Mouse (Mus musculus): ENCODE data around the gene Yipf3. TPM values are rescaled to one million over a fixed set of nuclear protein-coding genes. Genes with fewer than 3 reads are reported as not detected.

Gene Yipf3
- polyA plus RNA-seq, 1 experiment from 2014 or later, result 58.9 TPM

DNA sequence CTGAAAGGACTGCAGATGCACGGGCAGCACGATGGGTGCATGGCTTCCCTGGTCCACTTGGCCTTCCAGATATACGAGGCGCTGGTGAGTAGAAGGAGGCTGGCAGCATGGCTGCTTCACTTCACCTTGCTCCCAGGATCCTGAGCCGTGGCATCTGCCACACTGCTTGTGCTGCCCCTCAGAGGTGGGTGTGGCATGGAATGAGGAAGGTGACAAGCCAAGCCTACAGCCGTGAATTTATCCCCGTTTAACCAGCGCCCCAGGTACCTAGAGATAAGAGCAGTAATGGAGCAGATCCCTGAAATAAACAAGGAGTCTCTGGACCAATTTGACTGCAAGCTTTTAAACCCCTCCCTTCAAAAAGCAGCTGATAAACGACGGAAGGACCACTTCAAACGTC is 6.4 kb upstream of the Yipf3 start:
- no peak for ATAC-seq (ENCODE audit: low FRiP score)
- Histone ChIP-seq H3K27me3 (no peaks in the 10 kb centered on the region), H3K4me3 (replicated peaks) (no peak overlapping the region), H3K9me3 (no peaks in the 10 kb centered on the region), H3K4me2 (no peak overlapping the region), H3K9ac (no peak overlapping the region), H3K27ac (no peak overlapping the region), H3K4me1 (peaks cover 4% of the 10 kb centered on the region; the same call in 1 of the 2 replicates), H3K36me3 (replicated peaks) (peaks cover 96% of the 10 kb centered on the region)
- 85% methylated on average over 11 of the region's 11 CpGs for WGBS

GRCm38 (mm10) chr17:46242274-46242673 is 5.6 kb upstream of the Yipf3 start:
- no peaks in the 10 kb centered on the region for H3K9me3 ChIP-seq
- H3K36me3 ChIP-seq (replicated peaks), result peaks cover 88% of the 10 kb centered on the region
- H3K27me3 ChIP-seq, result no peaks in the 10 kb centered on the region
- peaks cover 11% of the 10 kb centered on the region for H3K4me1 ChIP-seq
- 88% methylated on average over 13 of the region's 13 CpGs for WGBS
- H3K4me3 ChIP-seq (replicated peaks), result no peak overlapping the region
- no peak overlapping the region for H3K4me2 ChIP-seq
- no peak overlapping the region for H3K27ac ChIP-seq
- no peak for ATAC-seq (ENCODE audit: low FRiP score)
- H3K9ac ChIP-seq, result no peak overlapping the region

- no peak for ATAC-seq (ENCODE audit: low FRiP score)
- H3K4me1 ChIP-seq, result peaks cover 11% of the 10 kb centered on the region
- H3K27ac ChIP-seq, result no peak overlapping the region
- H3K36me3 ChIP-seq (replicated peaks), result peaks cover 83% of the 10 kb centered on the region
- no peak overlapping the region for H3K9ac ChIP-seq
- H3K4me2 ChIP-seq, result no peak overlapping the region
- no peaks in the 10 kb centered on the region for H3K27me3 ChIP-seq
- 87% methylated on average over 4 of the region's 4 CpGs for WGBS
- no peak overlapping the region for H3K4me3 ChIP-seq (replicated peaks)
- H3K9me3 ChIP-seq, result no peaks in the 10 kb centered on the region
Measured at GRCm38 (mm10) chr17:46242993-46243392, 4.9 kb upstream of the Yipf3 start.

DNA sequence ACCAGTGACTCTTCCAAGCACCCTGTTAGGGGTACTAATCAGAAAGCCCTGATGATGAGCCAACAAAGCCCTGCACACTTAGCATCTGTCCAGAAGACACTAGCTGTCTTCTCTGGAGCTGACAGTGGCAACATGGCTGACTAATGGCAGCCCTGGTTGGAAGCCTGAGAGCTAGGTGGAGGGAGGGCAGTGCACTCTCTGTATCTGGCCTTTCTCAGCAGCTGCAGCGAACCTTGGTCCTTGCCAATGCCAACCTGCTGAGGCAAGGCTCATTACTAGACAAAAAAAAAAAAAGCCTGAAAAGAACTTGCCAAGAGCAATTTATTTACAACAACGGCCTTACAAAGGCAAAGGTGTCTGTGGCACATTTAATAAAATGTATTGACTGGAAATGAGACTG is 4.3 kb upstream of the Yipf3 start:
- ATAC-seq (ENCODE audit: low FRiP score), result no peak

DNA sequence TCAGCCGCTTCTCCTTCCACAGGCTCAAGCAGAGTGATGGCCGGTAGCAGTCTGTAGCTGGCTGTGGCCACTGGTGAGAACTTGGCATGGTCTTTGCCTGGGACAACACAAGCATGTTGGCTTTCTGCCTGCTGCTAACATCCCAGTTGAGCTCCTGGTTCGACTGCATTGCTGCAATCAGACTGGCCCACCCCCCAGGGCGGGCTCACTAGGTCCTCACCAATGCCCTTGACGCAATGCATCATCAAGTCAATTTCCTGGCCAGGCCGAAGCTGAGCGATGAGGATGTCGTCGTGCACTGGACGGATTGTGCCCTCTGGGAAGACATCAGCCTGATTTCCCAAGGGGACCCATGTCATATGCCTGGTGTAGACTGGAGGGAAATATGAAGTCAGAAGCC is 3.3 kb upstream of the Yipf3 start:
- Histone ChIP-seq H3K4me3 (replicated peaks) (no peak overlapping the region), H3K4me2 (no peak overlapping the region), H3K4me1 (peaks cover 23% of the 10 kb centered on the region), H3K27me3 (no peaks in the 10 kb centered on the region), H3K27ac (no peak overlapping the region), H3K9me3 (no peaks in the 10 kb centered on the region), H3K36me3 (replicated peaks) (peaks cover 72% of the 10 kb centered on the region), H3K9ac (no peak overlapping the region)
- WGBS, result 84% methylated on average over 10 of the region's 10 CpGs
- ATAC-seq (ENCODE audit: low FRiP score), result no peak

More for the DNA sequence above, 4.3 kb upstream of the Yipf3 start:
- H3K4me2 ChIP-seq, result no peak overlapping the region
- peaks cover 76% of the 10 kb centered on the region for H3K36me3 ChIP-seq (replicated peaks)
- no peak overlapping the region for H3K4me3 ChIP-seq (replicated peaks)
- H3K9me3 ChIP-seq, result no peaks in the 10 kb centered on the region
- no peak overlapping the region for H3K27ac ChIP-seq
- peaks cover 14% of the 10 kb centered on the region for H3K4me1 ChIP-seq
- H3K9ac ChIP-seq, result no peak overlapping the region
- WGBS, result 67% methylated on average over 2 of the region's 2 CpGs
- no peaks in the 10 kb centered on the region for H3K27me3 ChIP-seq

DNA sequence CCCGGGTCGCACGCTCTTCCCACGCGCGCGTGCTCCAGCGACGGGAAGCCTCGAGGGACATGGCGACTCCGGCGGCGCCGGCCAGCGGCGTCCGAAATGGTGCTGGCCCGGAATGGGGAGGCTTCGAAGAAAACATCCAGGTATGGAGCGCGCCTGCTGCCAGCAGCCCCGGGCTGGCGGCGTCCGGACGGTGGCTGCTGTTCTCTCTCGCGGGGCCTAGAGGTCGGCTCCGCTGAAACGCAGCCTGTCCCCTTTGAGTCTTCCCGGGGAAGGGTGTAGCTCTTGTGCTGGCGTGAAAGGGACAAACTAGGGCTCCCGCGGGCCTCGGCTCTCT is 276 bp downstream of the Yipf3 start:
- no peak; the same call in 1 of the 2 replicates for ATAC-seq (ENCODE audit: low FRiP score)
- Histone ChIP-seq H3K27me3 (no peaks in the 10 kb centered on the region), H3K4me3 (replicated peaks) (peak overlapping the region; percentile 92), H3K9ac (peak overlapping the region; percentile 94), H3K9me3 (no peaks in the 10 kb centered on the region), H3K27ac (peak overlapping the region; percentile 84), H3K4me2 (peak overlapping the region; percentile 76), H3K36me3 (replicated peaks) (peaks cover 63% of the 10 kb centered on the region), H3K4me1 (peaks cover 24% of the 10 kb centered on the region)
- under 1% methylated on average over 37 of the region's 37 CpGs for WGBS

GRCm38 (mm10) chr17:46251174-46251573 is 3.3 kb downstream of the Yipf3 start:
- Histone ChIP-seq H3K27me3 (peaks cover 22% of the 10 kb centered on the region), H3K9me3 (no peaks in the 10 kb centered on the region), H3K27ac (no peak overlapping the region), H3K4me3 (replicated peaks) (no peak overlapping the region), H3K9ac (no peak overlapping the region), H3K4me1 (peaks cover 39% of the 10 kb centered on the region), H3K36me3 (replicated peaks) (peaks cover 33% of the 10 kb centered on the region), H3K4me2 (no peak overlapping the region)
- ATAC-seq (ENCODE audit: low FRiP score), result no peak
- WGBS, result 79% methylated on average over 7 of the region's 7 CpGs

- Histone ChIP-seq H3K4me3 (replicated peaks) (peak overlapping the region; percentile 72), H3K27ac (no peak overlapping the region; the same call in 1 of the 2 replicates), H3K9ac (peak overlapping the region; percentile 85), H3K27me3 (peaks cover 23% of the 10 kb centered on the region), H3K9me3 (no peaks in the 10 kb centered on the region), H3K36me3 (replicated peaks) (peaks cover 46% of the 10 kb centered on the region), H3K4me1 (peaks cover 31% of the 10 kb centered on the region), H3K4me2 (peak overlapping the region; percentile 99)
- ATAC-seq (ENCODE audit: low FRiP score), result 0 out of 2 replicates have a peak, but pooled peaks have one; percentile 0
- WGBS, result 57% methylated on average over 14 of the region's 14 CpGs
Measured at GRCm38 (mm10) chr17:46252571-46253451, 4.9 kb downstream of the Yipf3 start.

- Histone ChIP-seq H3K27ac (peak within 1 kb of the TSS; percentile 75), H3K36me3 (replicated peaks) (peaks cover 54% of the 10 kb centered on the region), H3K9me3 (no peaks in the 10 kb centered on the region), H3K9ac (peak within 1 kb of the TSS; percentile 85), H3K27me3 (peaks cover 23% of the 10 kb centered on the region), H3K4me2 (peak within 1 kb of the TSS; percentile 99), H3K4me1 (peaks cover 29% of the 10 kb centered on the region), H3K4me3 (replicated peaks) (peak within 1 kb of the TSS; percentile 72)
- 3% methylated on average over 41 of the region's 48 CpGs for WGBS
- ATAC-seq (ENCODE audit: low FRiP score), result peak; percentile 91
Measured at GRCm38 (mm10) chr17:46253452-46254084, 5.7 kb downstream of the Yipf3 start, which contains the start of gene Lrrc73. Lrrc73 (plus strand) TSS chr17:46253531.

DNA sequence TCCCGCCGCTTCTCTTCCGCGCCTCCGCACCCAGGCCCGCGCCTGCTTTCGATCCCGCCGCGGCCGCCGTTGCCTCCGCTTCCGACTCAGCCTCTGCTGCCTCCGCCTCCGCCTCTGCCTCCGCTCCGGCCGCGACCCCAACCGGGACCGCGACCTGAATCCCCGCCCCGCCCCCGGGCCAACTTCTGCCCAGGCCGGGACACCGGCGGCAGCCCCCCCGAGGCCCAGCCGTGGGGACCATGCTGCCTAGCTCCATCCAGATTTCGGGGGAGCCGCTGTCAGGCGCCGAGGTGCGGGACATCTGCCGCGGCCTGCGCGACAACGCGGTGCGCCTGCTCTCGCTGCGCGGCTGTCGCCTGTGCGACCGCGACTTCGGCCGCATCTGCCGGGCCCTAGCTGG is 6.2 kb downstream of the Yipf3 start:
- Histone ChIP-seq H3K4me3 (replicated peaks) (peak overlapping the region; percentile 72), H3K27me3 (peaks cover 23% of the 10 kb centered on the region), H3K9me3 (no peaks in the 10 kb centered on the region), H3K36me3 (replicated peaks) (peaks cover 59% of the 10 kb centered on the region), H3K4me1 (peaks cover 24% of the 10 kb centered on the region), H3K27ac (peak overlapping the region; percentile 75), H3K4me2 (peak overlapping the region; percentile 99), H3K9ac (peak overlapping the region; percentile 85)
- WGBS, result under 1% methylated on average over 40 of the region's 54 CpGs
- ATAC-seq (ENCODE audit: low FRiP score), result peak; percentile 67

- Histone ChIP-seq H3K36me3 (replicated peaks) (peaks cover 60% of the 10 kb centered on the region), H3K4me1 (peaks cover 20% of the 10 kb centered on the region), H3K27ac (no peak overlapping the region), H3K4me3 (replicated peaks) (peak overlapping the region; percentile 72; the same call in 1 of the 2 replicates), H3K9me3 (no peaks in the 10 kb centered on the region), H3K4me2 (peak overlapping the region; percentile 99), H3K9ac (no peak overlapping the region), H3K27me3 (peaks cover 23% of the 10 kb centered on the region)
- 36% methylated on average over 6 of the region's 6 CpGs for WGBS
- ATAC-seq (ENCODE audit: low FRiP score), result no peak
Measured at GRCm38 (mm10) chr17:46255147-46255546, 7.3 kb downstream of the Yipf3 start.

DNA sequence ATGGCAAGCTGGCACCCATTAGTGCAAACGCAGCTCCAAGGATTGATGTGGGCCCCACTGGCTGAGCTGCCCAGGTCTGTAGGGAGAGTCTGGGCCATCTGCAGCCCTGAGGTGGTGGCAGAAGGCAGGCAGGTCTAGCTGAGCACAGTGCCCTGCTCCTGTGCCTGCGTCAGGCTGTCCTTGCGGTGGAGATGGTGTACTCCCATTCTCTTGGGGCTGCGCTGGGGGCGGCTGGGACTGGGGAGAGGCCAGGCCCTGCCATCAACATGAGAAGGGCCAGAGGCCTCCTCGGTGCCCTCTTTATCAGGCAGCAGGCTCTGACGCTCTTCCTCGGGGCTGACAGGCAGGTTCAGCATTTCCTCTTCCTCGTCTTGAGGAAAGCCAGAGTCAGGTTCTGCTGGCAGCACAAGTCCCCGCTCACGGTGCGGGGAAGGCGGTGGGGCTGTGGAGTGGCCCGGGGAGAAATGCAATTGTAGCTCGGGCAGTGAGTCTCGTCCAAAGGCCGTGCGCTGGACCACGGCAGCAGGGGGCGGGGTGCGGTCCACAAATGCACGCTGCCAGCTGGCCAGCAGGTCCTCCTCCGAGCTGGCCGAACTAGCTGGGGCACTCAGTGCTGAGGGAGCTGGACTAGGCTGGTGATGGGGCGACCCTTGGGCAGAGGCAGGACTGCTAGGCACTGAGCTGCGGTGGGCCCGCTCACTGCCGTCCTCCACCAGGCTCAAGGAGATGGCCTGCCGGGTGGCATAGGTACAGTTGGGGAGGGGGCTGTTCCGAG is 10.6 kb downstream of the Yipf3 start:
- WGBS, result 87% methylated on average over 30 of the region's 30 CpGs

More for the DNA sequence above, 10.6 kb downstream of the Yipf3 start:
- H3K9ac ChIP-seq, result no peak overlapping the region
- H3K9me3 ChIP-seq, result no peaks in the 10 kb centered on the region
- peaks cover 15% of the 10 kb centered on the region for H3K4me1 ChIP-seq
- H3K27me3 ChIP-seq, result peaks cover 23% of the 10 kb centered on the region
- H3K27ac ChIP-seq, result no peak overlapping the region
- no peak overlapping the region for H3K4me3 ChIP-seq (replicated peaks)
- peaks cover 71% of the 10 kb centered on the region for H3K36me3 ChIP-seq (replicated peaks)
- no peak for ATAC-seq (ENCODE audit: low FRiP score)
- H3K4me2 ChIP-seq, result no peak overlapping the region
